Mouse (Mus musculus) stomach, embryonic 16.5 days (tissue): ENCODE results near the gene Fut2. TPM values are rescaled to one million over a fixed set of nuclear protein-coding genes. Genes with fewer than 3 reads are reported as not detected.

Experiments
- ATAC-seq: fragments of 200-750 bp; cut with Nextera tagmentation; 2 replicates; pipeline ENCODE4 v1.8.0; 2017; ENCODE audit warnings: moderate number of reproducible peaks, moderate TSS enrichment; ENCODE audit not compliant: insufficient read depth, low FRiP score
- H3K27ac ChIP-seq: fragments of 300-500 bp; sonication (generic); 2 replicates; pipeline ENCODE4 v1.5.1; 2014; ENCODE audit warnings: low read length
- H3K27me3 ChIP-seq: fragments of 300-500 bp; sonication (generic); 2 replicates; pipeline ENCODE4 v1.6.1; 2014; ENCODE audit warnings: low read length, control low read depth, mixed read lengths; ENCODE audit not compliant: control insufficient read depth, insufficient read depth
- H3K36me3 ChIP-seq: fragments of 300-500 bp; sonication (generic); 2 replicates; pipeline ENCODE4 v1.6.1; 2014; ENCODE audit warnings: low read length; ENCODE audit not compliant: control insufficient read depth, insufficient read depth
- H3K4me1 ChIP-seq: fragments of 300-500 bp; sonication (generic); 2 replicates; pipeline ENCODE4 v1.6.1; 2014; ENCODE audit warnings: low read length, control low read depth, mixed read lengths; ENCODE audit not compliant: control insufficient read depth, insufficient read depth
- H3K4me2 ChIP-seq: fragments of 300-500 bp; sonication (generic); 2 replicates; pipeline ENCODE4 v1.6.1; 2014; ENCODE audit warnings: low read depth, low read length, mixed read lengths
- H3K4me3 ChIP-seq: fragments of 300-500 bp; sonication (generic); replicated peaks from 2 replicates; pipeline ENCODE4 v1.5.1; 2014; ENCODE audit warnings: mild to moderate bottlenecking, low read length
- H3K9ac ChIP-seq: fragments of 300-500 bp; sonication (generic); 2 replicates; pipeline ENCODE4 v1.6.1; 2014; ENCODE audit warnings: low read length
- H3K9me3 ChIP-seq: fragments of 300-500 bp; sonication (generic); replicated peaks from 2 replicates; pipeline ENCODE4 v1.6.1; 2016; ENCODE audit warnings: low read length, control low read depth; ENCODE audit not compliant: control insufficient read depth
- WGBS: fragments of 180-500 bp; shearing (Covaris S2); extraction: QIAGEN DNeasy Blood & Tissue Kit; methylation state at CpG from one replicate; pipeline ENCODE4 v1.1.7; 2014; 5-methylcytosine and 5-hydroxymethylcytosine counted together
- polyA plus RNA-seq: library from polyadenylated mRNA; unstranded; fragments of >200 nt; fragmentation: Nextera tagmentation; extraction: Ambion mirVana; gene quantifications from 2 replicates; pipeline ENCODE4 v1.2.1, GENCODE M21; 2015

Gene Fut2
- polyA plus RNA-seq, 1 experiment from 2014 or later = 13.8 TPM

DNA sequence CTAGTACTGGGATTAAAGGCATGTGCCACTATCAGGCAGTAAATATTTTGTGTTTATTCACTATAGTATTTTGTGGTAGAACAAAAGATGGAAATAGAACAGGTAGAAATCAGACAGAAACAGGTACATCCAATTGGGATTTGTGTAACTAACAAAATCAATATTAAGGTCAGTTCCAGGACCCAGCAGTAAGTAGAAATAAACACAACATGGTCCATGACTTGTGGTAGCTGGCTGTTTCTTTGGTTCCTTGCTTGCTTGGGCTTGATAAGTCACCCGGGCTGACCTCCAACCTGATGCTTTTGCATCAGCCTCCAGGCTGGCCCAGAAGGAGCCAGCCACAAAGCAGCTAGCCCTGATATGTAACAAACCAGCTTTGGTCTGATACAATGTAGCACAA, 56.7 kb downstream of the Fut2 start:
- Histone ChIP-seq H3K36me3 (no peaks in the 10 kb centered on the region), H3K9ac (no peak overlapping the region), H3K9me3 (no peaks in the 10 kb centered on the region), H3K4me3 (no peak overlapping the region), H3K4me1 (no peaks in the 10 kb centered on the region), H3K27ac (no peak overlapping the region), H3K27me3 (no peaks in the 10 kb centered on the region), H3K4me2 (no peak overlapping the region)
- WGBS = 48% methylated on average over 1 of the region's 1 CpGs
- ATAC-seq = no peak

DNA sequence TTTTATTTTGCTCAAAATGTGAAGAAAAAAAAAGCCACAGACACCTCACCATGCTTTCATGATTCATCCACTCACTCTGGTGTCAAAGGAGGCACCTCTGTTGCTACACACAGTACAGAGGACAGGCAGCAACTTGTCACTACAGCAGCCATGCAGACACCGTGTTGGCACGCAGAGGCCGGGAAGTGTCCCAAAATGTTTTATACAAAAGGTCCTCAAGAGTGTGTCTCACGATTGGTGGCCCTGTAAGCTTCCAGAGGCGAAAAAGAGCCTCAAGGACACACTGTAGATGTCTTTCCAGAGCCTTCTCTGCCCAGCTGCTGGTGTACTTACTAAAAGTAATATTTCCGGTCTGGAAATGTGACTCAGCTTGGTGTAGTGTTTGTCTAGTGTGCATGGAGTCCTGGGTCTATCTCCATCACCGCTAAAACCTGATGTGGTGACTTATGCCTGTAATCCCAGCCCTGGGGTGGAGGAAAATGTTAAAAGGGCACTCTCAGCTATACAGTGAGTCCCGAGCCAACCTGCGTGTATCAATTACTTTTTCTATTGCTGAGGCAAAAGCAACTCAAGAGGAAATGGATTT, 60.4 kb downstream of the Fut2 start:
- H3K27me3 ChIP-seq = no peaks in the 10 kb centered on the region
- no peaks in the 10 kb centered on the region for H3K4me1 ChIP-seq
- H3K36me3 ChIP-seq = no peaks in the 10 kb centered on the region
- 56% methylated on average over 9 of the region's 9 CpGs for WGBS
- no peak overlapping the region for H3K9ac ChIP-seq
- H3K27ac ChIP-seq = peak overlapping the region; percentile 86
- no peak overlapping the region for H3K4me2 ChIP-seq
- peak; percentile 75 for ATAC-seq
- H3K4me3 ChIP-seq = no peak overlapping the region
- no peaks in the 10 kb centered on the region for H3K9me3 ChIP-seq

- Histone ChIP-seq H3K4me2 (peak overlapping the region; percentile 3; the same call in 1 of the 2 replicates), H3K27ac (no peak overlapping the region), H3K9me3 (no peaks in the 10 kb centered on the region), H3K36me3 (no peaks in the 10 kb centered on the region), H3K9ac (peak overlapping the region; percentile 30), H3K27me3 (no peaks in the 10 kb centered on the region), H3K4me1 (peaks cover 6% of the 10 kb centered on the region; the same call in 1 of the 2 replicates), H3K4me3 (no peak overlapping the region)
- ATAC-seq = peak; percentile 74
- WGBS = 37% methylated on average over 18 of the region's 18 CpGs
Observed at GRCm38 (mm10) chr7:45598960-45599879, 67.0 kb downstream of the Fut2 start.

Other genes with a start within 250 kb of the Fut2 start
- not detected in 2 replicates for gene Lhb, start 245.6 kb downstream of the Fut2 start, polyA plus RNA-seq
- gene Gys1, start 231.6 kb downstream of the Fut2 start, polyA plus RNA-seq = 46.3 and 47.3 TPM in 2 replicates
- 115 and 118 TPM in 2 replicates for gene Ruvbl2, start 228.3 kb downstream of the Fut2 start, polyA plus RNA-seq
- gene Ftl1, start 206.5 kb downstream of the Fut2 start, polyA plus RNA-seq = 4,462 and 4,467 TPM in 2 replicates
- 116 and 142 TPM in 2 replicates for gene Bax, start 199.5 kb downstream of the Fut2 start, polyA plus RNA-seq
- 1.4 and 1.5 TPM in 2 replicates for gene Tulp2, start 184.5 kb downstream of the Fut2 start, polyA plus RNA-seq
- not detected in 2 replicates for gene Gm45808, start 179.6 kb downstream of the Fut2 start, polyA plus RNA-seq
- 2.0 and 2.2 TPM in 2 replicates for gene Dhdh, start 177.6 kb downstream of the Fut2 start, polyA plus RNA-seq
- 229 and 262 TPM in 2 replicates for gene Nucb1, start 156.0 kb downstream of the Fut2 start, polyA plus RNA-seq
- gene Ppp1r15a, start 140.1 kb downstream of the Fut2 start, polyA plus RNA-seq = 25.5 and 31.2 TPM in 2 replicates
- gene Plekha4, start 140.1 kb downstream of the Fut2 start, polyA plus RNA-seq = 2.7 and 3.9 TPM in 2 replicates
- gene Hsd17b14, start 111.5 kb downstream of the Fut2 start, polyA plus RNA-seq = 2.9 and 4.8 TPM in 2 replicates
- gene Bcat2, start 96.2 kb downstream of the Fut2 start, polyA plus RNA-seq = 95.7 and 109 TPM in 2 replicates
- 0.28 and 0.32 TPM in 2 replicates for gene Fgf21, start 50.9 kb downstream of the Fut2 start, polyA plus RNA-seq
- gene Fut1, start 49.1 kb downstream of the Fut2 start, polyA plus RNA-seq = 1.2 and 1.5 TPM in 2 replicates
- gene Izumo1, start 44.6 kb downstream of the Fut2 start, polyA plus RNA-seq = 0.15 TPM in 1 of 2 replicates, not detected in the other
- gene Rasip1, start 38.9 kb downstream of the Fut2 start, polyA plus RNA-seq = 3.3 and 4.4 TPM in 2 replicates
- 10.9 and 14.2 TPM in 2 replicates for gene Mamstr, start 26.4 kb downstream of the Fut2 start, polyA plus RNA-seq
- 0.55 and 1.2 TPM in 2 replicates for gene Ntn5, start 17.6 kb upstream of the Fut2 start, polyA plus RNA-seq
- gene Sec1, start 28.0 kb upstream of the Fut2 start, polyA plus RNA-seq = 2.9 and 3.4 TPM in 2 replicates
- gene Car11, start 33.4 kb upstream of the Fut2 start, polyA plus RNA-seq = 8.4 and 9.8 TPM in 2 replicates
- 2.7 and 2.9 TPM in 2 replicates for gene Dbp, start 38.7 kb upstream of the Fut2 start, polyA plus RNA-seq
- 915 and 1,024 TPM in 2 replicates for gene Rpl18, start 49.1 kb upstream of the Fut2 start, polyA plus RNA-seq
- gene Sphk2, start 51.6 kb upstream of the Fut2 start, polyA plus RNA-seq = 38.9 and 45.9 TPM in 2 replicates
- 16.0 and 24.7 TPM in 2 replicates for gene Fam83e, start 54.8 kb upstream of the Fut2 start, polyA plus RNA-seq
- gene Spaca4, start 59.4 kb upstream of the Fut2 start, polyA plus RNA-seq = 0.79 and 2.2 TPM in 2 replicates
- 0.53 and 0.99 TPM in 2 replicates for gene Lmtk3, start 117.3 kb upstream of the Fut2 start, polyA plus RNA-seq
- 32.7 and 46.5 TPM in 2 replicates for gene Sult2b1, start 118.3 kb upstream of the Fut2 start, polyA plus RNA-seq
- 75.6 and 82.6 TPM in 2 replicates for gene Cyth2, start 148.2 kb upstream of the Fut2 start, polyA plus RNA-seq
- gene Kcnj14, start 158.4 kb upstream of the Fut2 start, polyA plus RNA-seq = 0.91 and 0.98 TPM in 2 replicates
- gene Grwd1, start 164.6 kb upstream of the Fut2 start, polyA plus RNA-seq = 50.3 and 53.7 TPM in 2 replicates
- gene Kdelr1, start 206.4 kb upstream of the Fut2 start, polyA plus RNA-seq = 76.7 and 87.0 TPM in 2 replicates
- 0.23 and 0.40 TPM in 2 replicates for gene Grin2d, start 212.0 kb upstream of the Fut2 start, polyA plus RNA-seq
- gene Syngr4, start 230.3 kb upstream of the Fut2 start, polyA plus RNA-seq = 0.49 and 1.2 TPM in 2 replicates
- gene Tmem143, start 230.5 kb upstream of the Fut2 start, polyA plus RNA-seq = 4.2 and 6.0 TPM in 2 replicates